Mouse (Mus musculus) liver, embryonic 11.5 days (tissue): ENCODE measurements around the gene Gpc2. TPM values are rescaled to one million over a fixed set of nuclear protein-coding genes. Genes with fewer than 3 reads are reported as not detected.

Source experiments
- ATAC-seq: fragments of 200-750 bp; cut with Nextera tagmentation; replicated peaks from 2 replicates; pipeline ENCODE4 v1.8.0; 2017; ENCODE audit warnings: moderate number of reproducible peaks, mild to moderate bottlenecking, moderate TSS enrichment, moderate library complexity; ENCODE audit not compliant: low FRiP score
- DNase-seq: peaks from one replicate; pipeline ENCODE4 v3.0.0-alpha.2; 2017; ENCODE audit warnings: low spot score
- H3K27ac ChIP-seq: fragments of 300-500 bp; sonication (generic); 2 replicates; pipeline ENCODE4 v1.5.1; 2014; ENCODE audit warnings: mild to moderate bottlenecking, low read depth, low read length, control low read depth
- H3K27me3 ChIP-seq: fragments of 300-500 bp; sonication (generic); replicated peaks from 2 replicates; pipeline ENCODE4 v1.6.1; 2014; ENCODE audit warnings: low read length, mixed read lengths; ENCODE audit not compliant: control insufficient read depth, insufficient read depth
- H3K36me3 ChIP-seq: fragments of 300-500 bp; sonication (generic); 2 replicates; pipeline ENCODE4 v1.6.1; 2014; ENCODE audit warnings: mild to moderate bottlenecking, low read length, moderate library complexity, mixed read lengths; ENCODE audit not compliant: control insufficient read depth, insufficient read depth
- H3K4me1 ChIP-seq: fragments of 300-500 bp; sonication (generic); replicated peaks from 2 replicates; pipeline ENCODE4 v1.6.1; 2014; ENCODE audit warnings: low read length, mixed read lengths; ENCODE audit not compliant: control insufficient read depth, insufficient read depth
- H3K4me2 ChIP-seq: fragments of 300-500 bp; sonication (generic); 2 replicates; pipeline ENCODE4 v1.6.1; 2014; ENCODE audit warnings: mild to moderate bottlenecking, control low read depth, moderate library complexity
- H3K4me3 ChIP-seq: fragments of 300-500 bp; sonication (generic); 2 replicates; pipeline ENCODE4 v1.5.1; 2014; ENCODE audit warnings: low read depth, low read length, control low read depth
- H3K9ac ChIP-seq: fragments of 300-500 bp; sonication (generic); 2 replicates; pipeline ENCODE4 v1.6.1; 2014; ENCODE audit warnings: low read depth, low read length, control low read depth
- H3K9me3 ChIP-seq: fragments of 300-500 bp; sonication (generic); 2 replicates; pipeline ENCODE4 v1.6.1; 2016; ENCODE audit warnings: low read length, inconsistent platforms, mixed read lengths; ENCODE audit not compliant: control insufficient read depth
- WGBS: fragments of 180-500 bp; shearing (Covaris S2); extraction: QIAGEN DNeasy Blood & Tissue Kit; methylation state at CpG from one replicate; pipeline ENCODE4 v1.1.7; 2014; 5-methylcytosine and 5-hydroxymethylcytosine counted together
- polyA plus RNA-seq: library from polyadenylated mRNA; unstranded; fragments of >200 nt; fragmentation: Nextera tagmentation; extraction: Ambion mirVana; gene quantifications from 2 replicates; pipeline ENCODE4 v1.2.1, GENCODE M21; 2014

The Gpc2 gene
- polyA plus RNA-seq, 1 experiment from 2014 or later: 2.7 TPM

DNA sequence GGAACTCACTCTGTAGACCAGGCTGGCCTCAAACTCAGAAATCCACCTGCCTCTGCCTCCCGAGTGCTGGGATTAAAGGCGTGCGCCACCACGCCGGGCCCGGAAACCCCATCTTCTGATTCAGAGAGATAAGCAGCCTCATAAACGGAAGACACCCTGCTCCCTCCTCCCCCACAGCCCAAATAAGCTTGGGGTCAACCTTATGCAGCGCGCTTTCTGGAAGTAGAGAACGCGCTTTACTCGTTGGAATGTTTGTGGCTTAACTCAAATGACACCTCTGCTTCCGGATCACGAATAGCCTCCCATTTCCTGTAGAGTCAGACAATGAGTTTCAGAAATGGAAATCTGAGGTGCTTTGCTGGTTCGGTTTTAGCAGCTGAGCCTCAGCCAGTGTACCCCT is 1.0 kb upstream of the Gpc2 start:
- Histone ChIP-seq H3K36me3 (no peaks in the 10 kb centered on the region; the same call in 1 of the 2 replicates), H3K9me3 (no peaks in the 10 kb centered on the region), H3K27ac (no peak overlapping the region), H3K9ac (no peak overlapping the region), H3K27me3 (peaks cover 10% of the 10 kb centered on the region; the same call in 1 of the 2 replicates), H3K4me3 (no peak overlapping the region), H3K4me2 (peak overlapping the region; percentile 91; the same call in 1 of the 2 replicates), H3K4me1 (peaks cover 4% of the 10 kb centered on the region)
- 82% methylated on average over 15 of the region's 15 CpGs for WGBS
- DNase-seq: no peak
- no peak for ATAC-seq

DNA sequence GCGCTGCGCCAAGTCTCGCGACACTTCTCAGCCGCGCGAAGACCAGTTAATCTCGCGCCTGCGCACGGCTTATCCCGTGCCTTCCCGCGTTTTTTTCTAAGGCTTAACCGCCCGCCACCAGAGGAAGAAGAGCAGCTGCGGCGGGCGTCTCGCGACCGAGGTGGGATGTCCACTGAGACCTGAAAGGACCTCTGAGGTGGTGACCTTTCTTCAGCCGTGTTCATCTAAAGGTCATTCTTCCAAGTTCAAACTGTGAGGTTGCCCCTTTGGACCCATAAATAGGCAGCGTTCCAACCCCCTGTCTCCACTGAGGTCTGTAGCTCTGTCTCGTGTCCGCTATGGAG is 592 bp upstream of the Gpc2 start:
- H3K4me2 ChIP-seq: peak overlapping the region; percentile 91
- no peak for ATAC-seq
- H3K9ac ChIP-seq: peak overlapping the region; percentile 9; the same call in 1 of the 2 replicates
- DNase-seq: no peak
- H3K27me3 ChIP-seq: peaks cover 14% of the 10 kb centered on the region
- peak overlapping the region; percentile 61 for H3K4me3 ChIP-seq
- peaks cover 4% of the 10 kb centered on the region for H3K4me1 ChIP-seq
- no peaks in the 10 kb centered on the region; the same call in 1 of the 2 replicates for H3K36me3 ChIP-seq
- H3K27ac ChIP-seq: no peak overlapping the region
- no peaks in the 10 kb centered on the region for H3K9me3 ChIP-seq
- 21% methylated on average over 26 of the region's 26 CpGs for WGBS

DNA sequence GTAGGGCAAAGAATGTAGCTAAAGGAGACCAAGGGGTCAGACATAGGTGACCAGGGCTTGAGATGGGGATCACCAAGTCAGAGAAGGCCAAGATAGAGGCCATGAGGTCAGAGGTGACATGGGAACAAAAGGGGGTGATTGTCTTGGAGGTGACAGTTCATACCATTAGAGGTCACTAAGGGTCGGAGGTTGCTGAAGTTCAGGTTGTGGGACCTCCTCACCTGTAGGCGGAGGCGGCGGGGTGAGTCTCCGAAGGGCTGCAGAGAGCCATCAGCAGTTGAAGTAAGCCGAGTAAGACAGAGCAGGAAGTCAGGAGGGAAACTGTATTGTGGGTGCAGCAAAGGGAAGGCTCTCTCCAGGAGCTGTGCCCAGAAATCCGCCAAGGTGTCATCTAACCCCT is 1.8 kb downstream of the Gpc2 start:
- no peak overlapping the region for H3K4me3 ChIP-seq
- H3K27ac ChIP-seq: no peak overlapping the region
- H3K27me3 ChIP-seq: peaks cover 24% of the 10 kb centered on the region
- 91% methylated on average over 7 of the region's 7 CpGs for WGBS
- DNase-seq: no peak
- H3K4me1 ChIP-seq: peaks cover 4% of the 10 kb centered on the region
- H3K9me3 ChIP-seq: no peaks in the 10 kb centered on the region
- no peak for ATAC-seq
- no peak overlapping the region for H3K9ac ChIP-seq
- H3K4me2 ChIP-seq: no peak overlapping the region
- no peaks in the 10 kb centered on the region; the same call in 1 of the 2 replicates for H3K36me3 ChIP-seq

DNA sequence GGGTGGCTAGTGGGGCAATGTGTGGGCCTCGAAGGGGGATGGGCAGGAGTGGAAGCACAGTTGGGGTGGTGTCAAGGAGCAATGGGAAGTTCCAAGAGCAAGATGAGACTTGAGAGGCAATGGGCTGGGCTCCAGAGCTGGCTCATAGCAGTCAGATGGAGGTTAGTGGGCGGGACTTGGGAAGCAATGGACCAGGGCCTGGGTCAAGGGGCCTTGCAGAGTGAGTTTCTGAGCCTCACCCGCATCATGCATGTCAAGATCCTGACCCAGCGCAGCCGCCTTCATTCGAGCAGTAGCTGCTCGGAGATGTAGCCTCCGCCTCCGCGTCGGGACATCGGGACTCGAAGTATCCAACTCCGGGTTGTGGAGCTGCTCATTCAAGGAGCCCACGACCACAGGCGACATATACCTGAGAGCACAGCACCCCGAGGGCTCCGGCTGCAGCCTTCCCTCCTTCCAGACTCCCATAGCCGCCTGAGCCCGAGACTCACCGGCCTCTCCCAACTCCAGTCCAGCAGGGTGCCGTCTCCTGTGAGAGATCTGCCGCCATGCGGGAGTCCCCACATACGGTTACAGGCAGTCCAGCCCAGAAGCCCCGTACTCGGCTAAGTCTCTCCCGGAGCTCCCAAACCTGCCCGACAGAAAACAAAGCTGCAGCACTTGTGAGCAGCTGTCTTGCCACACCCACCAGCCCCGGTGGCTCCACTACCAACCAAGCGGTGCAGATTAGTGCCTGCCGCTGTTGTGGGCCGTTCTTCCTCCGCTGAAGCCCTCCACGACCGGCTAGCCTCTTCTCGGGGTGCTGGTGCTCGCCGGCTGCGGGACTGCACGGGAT is 4.4 kb downstream of the Gpc2 start:
- peaks cover 3% of the 10 kb centered on the region for H3K4me1 ChIP-seq
- no peak overlapping the region for H3K27ac ChIP-seq
- H3K27me3 ChIP-seq: peaks cover 47% of the 10 kb centered on the region
- H3K9me3 ChIP-seq: no peaks in the 10 kb centered on the region
- DNase-seq: no peak
- H3K4me3 ChIP-seq: 0 out of 2 replicates have a peak overlapping the region, but pooled peaks have one; percentile 20
- peak overlapping the region; percentile 51 for H3K4me2 ChIP-seq
- WGBS: 30% methylated on average over 41 of the region's 41 CpGs
- H3K36me3 ChIP-seq: no peaks in the 10 kb centered on the region; the same call in 1 of the 2 replicates
- H3K9ac ChIP-seq: no peak overlapping the region
- no peak for ATAC-seq

DNA sequence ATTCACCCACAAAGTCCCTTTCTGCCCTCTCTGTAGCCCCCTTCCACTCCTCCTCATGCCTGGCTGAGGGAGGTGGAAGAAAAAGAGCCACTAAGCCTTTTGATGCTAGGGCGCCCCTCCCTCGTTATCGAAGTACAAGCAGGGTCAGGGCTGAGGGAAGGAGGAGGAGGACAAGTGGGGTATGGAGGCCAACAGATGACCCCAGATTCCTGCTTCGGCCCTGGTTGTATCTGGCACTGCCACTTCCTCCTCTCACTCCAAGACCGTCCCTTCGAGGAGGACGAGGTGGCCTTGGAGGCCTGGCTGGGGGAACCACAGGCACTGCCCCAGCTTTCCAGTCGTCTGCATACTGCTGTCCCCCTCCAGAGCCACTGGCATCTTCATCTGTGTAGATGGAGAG is 5.6 kb downstream of the Gpc2 start:
- Histone ChIP-seq H3K27ac (no peak overlapping the region), H3K4me2 (no peak overlapping the region), H3K27me3 (peaks cover 49% of the 10 kb centered on the region), H3K4me3 (no peak overlapping the region), H3K36me3 (no peaks in the 10 kb centered on the region; the same call in 1 of the 2 replicates), H3K9me3 (no peaks in the 10 kb centered on the region), H3K4me1 (no peaks in the 10 kb centered on the region; the same call in none of the 2 replicates), H3K9ac (no peak overlapping the region)
- DNase-seq: no peak
- 64% methylated on average over 8 of the region's 8 CpGs for WGBS
- ATAC-seq: no peak

DNA sequence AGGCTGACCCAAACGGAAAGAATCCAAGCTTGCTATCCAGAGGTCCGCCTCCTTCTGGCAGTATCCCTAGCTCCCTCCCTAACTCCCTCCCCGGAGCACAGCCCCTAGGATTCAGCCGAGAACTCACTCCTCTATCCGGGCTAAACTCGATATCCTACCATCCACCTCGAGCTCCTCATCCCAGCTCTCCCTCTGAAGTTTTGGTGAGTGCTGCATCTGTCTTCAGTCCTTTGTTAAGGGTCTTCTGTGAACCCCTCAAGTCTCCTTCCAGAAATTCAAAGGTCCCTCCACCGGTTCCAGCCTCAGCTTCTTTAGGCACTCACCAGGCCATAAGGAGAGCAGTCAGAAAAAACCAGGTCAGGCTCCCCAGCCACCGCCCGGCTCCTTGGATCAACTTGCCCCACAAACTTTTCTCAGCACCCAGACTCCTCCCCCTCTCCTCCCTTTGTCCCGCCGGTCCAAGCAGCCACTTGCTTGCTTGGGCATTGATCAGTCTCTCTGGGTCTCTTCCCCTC is 7.3 kb downstream of the Gpc2 start, which contains the start of gene Gal3st4:
TSS of gene Gal3st4 (minus strand) at position 432 of the 515 bp plus-strand sequence.
- ATAC-seq: no peak
- peak within 1 kb of the TSS; percentile 10; the same call in 1 of the 2 replicates for H3K4me3 ChIP-seq
- H3K27me3 ChIP-seq: peaks cover 40% of the 10 kb centered on the region
- H3K27ac ChIP-seq: no peak within 1 kb of the TSS
- no peaks in the 10 kb centered on the region; the same call in 1 of the 2 replicates for H3K36me3 ChIP-seq
- H3K4me2 ChIP-seq: peak within 1 kb of the TSS; percentile 20
- no peak for DNase-seq
- no peaks in the 10 kb centered on the region; the same call in none of the 2 replicates for H3K4me1 ChIP-seq
- no peaks in the 10 kb centered on the region for H3K9me3 ChIP-seq
- 9% methylated on average over 12 of the region's 12 CpGs for WGBS
- H3K9ac ChIP-seq: peak within 1 kb of the TSS; percentile 25; the same call in 1 of the 2 replicates

DNA sequence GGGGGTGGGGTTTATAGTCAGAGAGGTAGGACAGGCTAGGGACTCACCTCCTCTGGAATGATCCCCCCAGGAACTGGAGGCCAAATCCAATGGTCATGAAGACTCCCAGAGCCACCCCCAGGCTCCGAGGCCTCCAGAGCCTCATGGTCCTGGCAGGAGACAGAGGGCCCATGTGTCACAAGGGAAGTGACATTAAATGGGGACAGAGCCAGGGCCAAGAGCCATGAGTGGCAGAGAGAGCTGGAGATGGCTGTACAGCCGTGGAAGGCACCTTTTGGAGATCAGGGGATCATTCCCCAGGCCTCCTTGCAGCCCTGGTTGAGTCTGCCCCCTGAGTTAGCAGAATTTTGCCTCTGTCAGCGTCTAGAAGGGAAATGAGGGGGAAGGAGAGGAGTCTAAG is 8.6 kb downstream of the Gpc2 start:
- H3K4me1 ChIP-seq: no peaks in the 10 kb centered on the region; the same call in none of the 2 replicates
- ATAC-seq (no peak), DNase-seq (no peak)
- H3K27ac ChIP-seq: no peak overlapping the region
- no peaks in the 10 kb centered on the region for H3K9me3 ChIP-seq
- H3K4me2 ChIP-seq: no peak overlapping the region
- WGBS: 52% methylated on average over 3 of the region's 3 CpGs
- no peak overlapping the region for H3K9ac ChIP-seq
- peaks cover 40% of the 10 kb centered on the region for H3K27me3 ChIP-seq
- H3K36me3 ChIP-seq: no peaks in the 10 kb centered on the region
- no peak overlapping the region for H3K4me3 ChIP-seq

DNA sequence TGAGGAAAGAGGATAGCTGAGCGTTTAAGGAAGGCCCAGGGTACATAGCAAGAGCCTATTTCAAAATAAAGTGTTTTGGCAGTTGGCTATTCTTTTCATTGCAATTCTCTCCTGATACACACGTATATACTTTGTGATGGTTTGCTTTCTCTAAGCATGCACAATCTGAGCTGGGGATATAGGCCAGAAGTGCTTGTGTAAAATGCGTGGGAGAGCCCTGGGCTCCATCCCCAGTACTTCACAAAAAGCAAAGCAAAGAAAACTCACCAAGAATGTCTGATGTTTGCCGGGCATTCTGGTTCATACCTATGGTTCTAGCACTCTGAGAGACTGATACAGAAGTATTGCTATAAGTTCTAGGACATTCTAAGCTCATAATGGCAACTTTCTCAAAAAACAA is 10.8 kb downstream of the Gpc2 start:
- H3K9me3 ChIP-seq: no peaks in the 10 kb centered on the region
- no peak overlapping the region for H3K27ac ChIP-seq
- H3K4me3 ChIP-seq: no peak overlapping the region
- DNase-seq: no peak
- H3K4me1 ChIP-seq: peaks cover 5% of the 10 kb centered on the region
- 72% methylated on average over 4 of the region's 4 CpGs for WGBS
- H3K4me2 ChIP-seq: no peak overlapping the region
- no peak for ATAC-seq
- H3K36me3 ChIP-seq: no peaks in the 10 kb centered on the region
- H3K9ac ChIP-seq: no peak overlapping the region
- H3K27me3 ChIP-seq: peaks cover 32% of the 10 kb centered on the region
